Mouse (Mus musculus) testis, adult 2 months (tissue): ENCODE measurements around the gene Stab1. TPM values are rescaled to one million over a fixed set of nuclear protein-coding genes. Genes with fewer than 3 reads are reported as not detected.
A peak's percentile ranks its signal among the peaks of the same experiment; 100 is the strongest.

ENCODE experiments used
- H3K27ac ChIP-seq: fragments of 200-500 bp; 2 replicates; pipeline ENCODE4 v1.5.1; 2012; ENCODE audit warnings: low read depth, low read length; ENCODE audit not compliant: control insufficient read depth, insufficient read depth
- H3K27me3 ChIP-seq: fragments of 200-500 bp; 2 replicates; pipeline ENCODE4 v1.6.1; 2012; ENCODE audit warnings: mild to moderate bottlenecking, low read length, moderate library complexity; ENCODE audit not compliant: control insufficient read depth, insufficient read depth
- H3K36me3 ChIP-seq: fragments of 200-500 bp; 2 replicates; pipeline ENCODE4 v1.6.1; 2012; ENCODE audit warnings: mild to moderate bottlenecking, low read length; ENCODE audit not compliant: control insufficient read depth, insufficient read depth
- H3K4me1 ChIP-seq: fragments of 200-500 bp; 2 replicates; pipeline ENCODE4 v1.6.1; 2012; ENCODE audit warnings: low read length; ENCODE audit not compliant: control insufficient read depth, insufficient read depth
- H3K4me3 ChIP-seq: fragments of 200-500 bp; 2 replicates; pipeline ENCODE4 v1.5.1; 2012; ENCODE audit warnings: low read depth, mild to moderate bottlenecking, low read length, moderate library complexity, mixed read lengths; ENCODE audit not compliant: control insufficient read depth
- CTCF ChIP-seq: fragments of 200-500 bp; IDR thresholded peaks from 2 replicates; pipeline ENCODE4 v1.5.1; 2012; ENCODE audit warnings: low read depth, mild to moderate bottlenecking, inconsistent platforms, low read length, moderate library complexity; ENCODE audit not compliant: control insufficient read depth, insufficient read depth, insufficient replicate concordance
- POLR2A ChIP-seq: fragments of 200-500 bp; IDR thresholded peaks from 2 replicates; pipeline ENCODE4 v1.6.1; 2012; ENCODE audit warnings: low read depth, mild to moderate bottlenecking, inconsistent platforms, low read length, moderate library complexity; ENCODE audit not compliant: control insufficient read depth
- polyA plus RNA-seq: library from polyadenylated mRNA; depleted of rRNA; stranded (reverse); fragments of >200 nt; gene quantifications from 2 replicates; pipeline ENCODE4 v1.2.3, GENCODE M21; 2012

Stab1 gene
- polyA plus RNA-seq, 1 experiment: 8.0 TPM

DNA sequence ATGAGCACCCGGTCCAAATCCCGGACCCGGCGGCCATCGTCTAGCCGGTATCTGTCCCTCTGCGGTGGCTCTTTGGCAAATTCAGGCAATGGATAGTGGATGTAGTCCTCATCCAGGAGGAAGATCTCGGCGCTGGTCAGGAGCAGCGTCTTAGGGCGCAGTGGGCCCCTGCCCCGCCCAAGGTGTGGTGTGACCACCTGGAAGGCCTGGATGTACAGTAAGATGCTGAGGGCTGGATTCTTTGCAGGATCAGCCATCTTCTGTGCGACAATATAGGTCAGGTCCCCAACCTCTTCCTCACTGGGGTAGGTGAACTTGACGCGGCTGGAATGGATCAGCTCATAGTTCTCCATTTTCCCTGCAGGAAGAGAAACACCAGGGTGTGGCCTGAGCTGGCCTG, 3.4 kb upstream of the Stab1 start:
- Histone ChIP-seq H3K27ac (no peak overlapping the region), H3K36me3 (no peaks in the 10 kb centered on the region), H3K4me1 (no peaks in the 10 kb centered on the region), H3K27me3 (no peaks in the 10 kb centered on the region), H3K4me3 (no peak overlapping the region)
- TF ChIP-seq CTCF (no peak), POLR2A (no peak)

DNA sequence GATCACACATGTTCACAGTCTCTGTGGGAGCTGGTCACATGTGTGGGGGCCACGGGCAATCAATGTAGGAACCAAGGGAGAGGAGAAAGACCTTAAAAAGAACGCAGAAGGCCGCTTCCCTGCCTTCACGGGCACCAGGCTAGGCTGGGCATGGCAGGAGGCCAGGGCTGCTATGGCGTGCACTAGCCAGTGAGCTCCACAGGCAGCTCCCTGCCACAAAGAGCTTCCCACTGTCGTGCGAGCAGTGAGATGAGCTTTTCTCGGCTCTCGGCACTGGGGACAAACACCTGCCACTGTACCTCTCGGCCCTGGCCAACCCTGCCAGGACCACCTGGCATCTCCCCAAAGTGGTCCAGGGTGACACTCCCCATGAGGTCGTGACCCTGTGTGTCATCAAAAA, 2.9 kb upstream of the Stab1 start:
- H3K36me3 ChIP-seq: no peaks in the 10 kb centered on the region

DNA sequence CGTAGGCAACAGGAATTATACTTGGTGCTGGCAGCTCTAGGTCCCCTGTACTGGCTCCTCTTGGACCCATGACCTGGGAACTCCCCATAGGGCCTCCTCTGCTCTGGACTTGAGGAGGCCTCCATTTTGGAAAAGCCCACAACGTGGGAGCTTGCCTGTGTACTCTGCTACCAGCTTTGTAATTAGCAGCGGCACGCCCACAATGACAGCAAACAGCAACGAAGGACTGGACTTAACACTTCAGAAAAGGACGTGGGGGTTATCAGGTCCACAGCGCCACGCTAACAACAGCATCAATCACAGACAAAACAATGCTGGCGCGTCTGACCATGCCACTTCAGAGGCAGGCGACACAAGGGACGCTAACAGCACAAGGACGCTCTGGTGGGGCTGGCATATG, 2.5 kb upstream of the Stab1 start:
- Histone ChIP-seq H3K36me3 (no peaks in the 10 kb centered on the region), H3K27ac (no peak overlapping the region), H3K4me3 (no peak overlapping the region), H3K4me1 (no peaks in the 10 kb centered on the region), H3K27me3 (no peaks in the 10 kb centered on the region)
- TF ChIP-seq POLR2A (no peak), CTCF (no peak)

More for the DNA sequence above, 2.9 kb upstream of the Stab1 start:
- TF ChIP-seq POLR2A (no peak), CTCF (no peak)
- Histone ChIP-seq H3K4me1 (no peaks in the 10 kb centered on the region), H3K27me3 (no peaks in the 10 kb centered on the region), H3K27ac (no peak overlapping the region), H3K4me3 (no peak overlapping the region)

DNA sequence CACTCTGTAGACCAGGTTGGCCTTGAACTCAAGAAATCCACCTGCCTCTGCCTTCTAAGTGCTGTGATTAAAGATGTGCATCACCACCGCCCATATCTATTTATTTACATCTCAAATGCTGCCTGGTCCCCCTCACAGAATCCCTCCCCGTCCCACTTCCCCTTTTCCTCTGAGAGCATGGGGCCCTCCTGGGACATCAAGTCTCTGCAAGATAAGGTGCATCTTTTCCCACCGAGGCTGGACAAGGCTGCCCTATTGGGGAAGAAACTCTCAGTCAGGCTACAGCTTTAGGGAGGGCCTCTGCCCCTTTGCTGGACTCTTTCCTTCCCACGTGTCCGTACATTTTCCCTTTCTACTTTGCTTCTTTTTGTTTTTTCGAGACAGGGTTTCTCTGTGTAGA, 1.1 kb upstream of the Stab1 start:
- Histone ChIP-seq H3K4me3 (no peak overlapping the region), H3K27ac (no peak overlapping the region), H3K27me3 (no peaks in the 10 kb centered on the region), H3K4me1 (no peaks in the 10 kb centered on the region), H3K36me3 (no peaks in the 10 kb centered on the region)
- no peak for TF ChIP-seq CTCF
- no peak for TF ChIP-seq POLR2A

DNA sequence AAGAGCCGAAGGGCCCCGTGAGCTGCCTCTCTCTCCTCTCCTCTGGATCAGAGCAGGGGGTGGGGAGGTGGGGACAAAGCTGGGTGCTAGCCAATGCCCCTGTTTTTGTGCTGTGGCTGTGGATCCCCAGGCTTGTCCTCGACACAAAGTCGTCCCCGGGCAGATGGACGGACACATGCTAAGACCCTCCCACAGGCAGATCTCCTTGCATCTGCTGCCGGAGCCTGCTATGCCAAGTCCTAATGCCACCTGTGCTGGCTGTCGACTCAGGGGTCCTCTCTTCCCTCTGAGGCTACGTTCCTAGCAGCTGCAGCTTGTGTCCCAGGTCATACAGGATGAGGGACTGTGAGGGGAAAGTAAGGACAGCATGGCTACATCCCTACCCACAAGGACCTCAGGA, 1.6 kb downstream of the Stab1 start:
- TF ChIP-seq CTCF (no peak), POLR2A (no peak)
- Histone ChIP-seq H3K4me1 (no peaks in the 10 kb centered on the region), H3K4me3 (0 out of 2 replicates have a peak overlapping the region, but pooled peaks have one; percentile 6), H3K27ac (no peak overlapping the region; the same call in 1 of the 2 replicates), H3K36me3 (no peaks in the 10 kb centered on the region), H3K27me3 (no peaks in the 10 kb centered on the region)

DNA sequence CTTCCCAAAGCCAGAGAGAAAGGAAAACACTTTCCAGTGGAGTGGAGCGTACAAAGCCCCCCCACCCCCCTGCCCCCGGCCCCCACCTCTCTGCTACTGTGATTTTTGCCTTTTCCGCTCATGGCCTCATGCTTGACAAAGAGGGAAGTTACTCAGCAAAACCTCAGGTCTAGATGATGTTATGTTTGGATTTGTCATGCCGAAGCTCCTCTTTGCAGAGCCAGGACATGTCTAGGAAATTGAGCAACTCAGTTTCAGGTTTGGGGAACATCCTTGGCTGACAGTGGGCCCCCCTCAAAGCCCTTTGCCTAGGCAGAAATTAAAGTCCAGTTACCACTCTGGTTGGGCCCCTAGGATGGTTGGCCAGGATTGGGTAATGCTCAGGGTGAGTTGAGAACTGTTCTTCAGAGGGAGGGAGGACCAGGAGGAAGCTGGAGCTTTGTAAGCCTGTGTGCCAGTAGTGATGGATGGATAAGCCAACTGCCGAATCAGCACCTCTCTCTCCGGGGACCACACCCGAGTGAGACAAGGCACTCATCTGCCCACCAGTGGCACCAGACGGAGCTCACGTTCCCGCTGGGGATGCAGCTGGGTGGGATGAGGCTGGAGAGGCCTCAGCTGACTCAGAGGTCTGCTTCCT, 2.3 kb downstream of the Stab1 start:
- Histone ChIP-seq H3K27ac (no peak overlapping the region), H3K4me1 (no peaks in the 10 kb centered on the region), H3K4me3 (no peak overlapping the region), H3K36me3 (no peaks in the 10 kb centered on the region), H3K27me3 (no peaks in the 10 kb centered on the region)
- TF ChIP-seq CTCF (no peak), POLR2A (no peak)

DNA sequence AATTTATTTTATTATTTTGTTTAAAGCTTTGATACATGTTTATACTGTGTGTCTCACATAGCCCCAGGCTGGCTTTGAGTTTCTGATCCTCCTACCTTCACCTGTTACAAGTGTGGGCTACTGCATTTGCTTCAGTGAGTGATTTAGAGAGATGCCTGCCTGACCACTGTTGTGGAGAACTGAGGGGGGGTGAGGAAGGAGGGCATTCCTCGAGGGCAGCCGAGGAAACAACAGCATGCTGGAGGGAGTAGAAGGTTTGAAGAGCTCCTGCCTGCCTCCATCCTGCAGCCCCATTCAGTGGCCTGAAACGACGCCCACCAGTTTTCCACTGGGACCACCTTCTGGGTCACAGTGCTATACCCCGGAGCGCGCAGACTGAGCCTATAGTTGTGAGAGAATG, 3.0 kb downstream of the Stab1 start:
- Histone ChIP-seq H3K27ac (no peak overlapping the region), H3K36me3 (no peaks in the 10 kb centered on the region), H3K27me3 (no peaks in the 10 kb centered on the region), H3K4me1 (no peaks in the 10 kb centered on the region), H3K4me3 (no peak overlapping the region)
- TF ChIP-seq POLR2A: no peak
- TF ChIP-seq CTCF: no peak
